Comparison of ENCODE assay signal across 9 mouse cellular contexts in genomic region chr6:99203231-99203630, GRCm38 (mm10).
A peak's percentile ranks its signal among the peaks of the same experiment; 100 is the strongest.
DNase-seq lines count a peak whose midpoint lies in the region; ATAC-seq and TF ChIP-seq lines count a peak whose summit lies in the region.
"Had no signal": no experiment of that assay in that cellular context is flagged by ENCODE, and none has a peak within 500 bp of the region (broad histone marks: within the 10 kb centered on the region; RNA-seq: fewer than 3 reads in every experiment).

No protein-coding gene starts in this region.

- no peaks in the 10 kb centered on the region for H3K27me3 ChIP-seq in lung, embryonic 14.5 days (ENCODE audit: insufficient read depth, low read length)
- H3K27me3 ChIP-seq in embryonic facial prominence, embryonic 12.5 days = no peaks in the 10 kb centered on the region
- H3K27me3 ChIP-seq in intestine, embryonic 16.5 days (replicated peaks; ENCODE audit: control insufficient read depth, insufficient read depth, low read length) = no peaks in the 10 kb centered on the region
- H3K27me3 ChIP-seq in neural tube, embryonic 15.5 days (replicated peaks) = peaks cover 12% of the 10 kb centered on the region; the same call in 1 of the 2 replicates
- H3K27me3 ChIP-seq: Patski had no signal

- ATAC-seq in lung, embryonic 14.5 days (ENCODE audit: insufficient read depth) = no peak
- no peak for ATAC-seq in embryonic facial prominence, embryonic 12.5 days (ENCODE audit: insufficient number of reproducible peaks, insufficient read depth, low FRiP score, low TSS enrichment)
- ATAC-seq in intestine, embryonic 16.5 days = no peak
- no peak for ATAC-seq in neural tube, embryonic 15.5 days (ENCODE audit: low FRiP score)
- ATAC-seq: Patski had no signal

- peak; percentile 37 for DNase-seq in lung, embryonic 14.5 days
- no peak for DNase-seq in lung, postnatal 14 days
- DNase-seq in left cerebral cortex, adult 9 months (ENCODE audit: low spot score in 2 of 2) = no peak
- no peak for DNase-seq in ovary, postnatal 36 days (ENCODE audit: low spot score)
- DNase-seq in thymus, postnatal 0 days (ENCODE audit: low spot score) = no peak

- H3K4me1 ChIP-seq in lung, embryonic 14.5 days (ENCODE audit: insufficient read depth) = peaks cover 44% of the 10 kb centered on the region
- H3K4me1 ChIP-seq in embryonic facial prominence, embryonic 12.5 days = peaks cover 53% of the 10 kb centered on the region
- H3K4me1 ChIP-seq in intestine, embryonic 16.5 days (ENCODE audit: control insufficient read depth, insufficient read depth, low read length) = peaks cover 68% of the 10 kb centered on the region
- H3K4me1 ChIP-seq in neural tube, embryonic 15.5 days = peaks cover 54% of the 10 kb centered on the region

- no peak overlapping the region for H3K9ac ChIP-seq in lung, embryonic 14.5 days
- no peak overlapping the region for H3K9ac ChIP-seq in embryonic facial prominence, embryonic 12.5 days
- H3K9ac ChIP-seq in intestine, embryonic 16.5 days (ENCODE audit: low read depth, low read length) = peak overlapping the region; percentile 6; the same call in 1 of the 2 replicates
- H3K9ac ChIP-seq in neural tube, embryonic 15.5 days (replicated peaks) = no peak overlapping the region

- H3K4me3 ChIP-seq in lung, embryonic 14.5 days (ENCODE audit: low read depth, low read length) = peak overlapping the region; percentile 1; the same call in 1 of the 2 replicates
- no peak overlapping the region for H3K4me3 ChIP-seq in embryonic facial prominence, embryonic 12.5 days
- H3K4me3 ChIP-seq in intestine, embryonic 16.5 days (ENCODE audit: low read length) = peak overlapping the region; percentile 25
- H3K4me3 ChIP-seq in neural tube, embryonic 15.5 days (replicated peaks) = no peak overlapping the region

- no peaks in the 10 kb centered on the region for H3K9me3 ChIP-seq in lung, embryonic 14.5 days (ENCODE audit: low read depth, low read length)
- H3K9me3 ChIP-seq in embryonic facial prominence, embryonic 12.5 days = no peaks in the 10 kb centered on the region
- H3K9me3 ChIP-seq in intestine, embryonic 16.5 days (ENCODE audit: control insufficient read depth, low read length) = no peaks in the 10 kb centered on the region
- H3K9me3 ChIP-seq in neural tube, embryonic 15.5 days (replicated peaks) = no peaks in the 10 kb centered on the region

- TF ChIP-seq CTCF in lung, embryonic 14.5 days (IDR thresholded peaks at IDR 0.05; ENCODE audit: low read depth) = no peak

- 22% methylated on average over 11 of the region's 11 CpGs for WGBS in lung, embryonic 14.5 days
- WGBS in embryonic facial prominence, embryonic 12.5 days = 20% methylated on average over 11 of the region's 11 CpGs
- 32% methylated on average over 11 of the region's 11 CpGs for WGBS in intestine, embryonic 16.5 days
- 23% methylated on average over 11 of the region's 11 CpGs for WGBS in neural tube, embryonic 15.5 days

- H3K4me2 ChIP-seq in lung, embryonic 14.5 days = peak overlapping the region; percentile 58
- H3K4me2 ChIP-seq in embryonic facial prominence, embryonic 12.5 days (replicated peaks) = peak overlapping the region; percentile 21
- H3K4me2 ChIP-seq in intestine, embryonic 16.5 days (ENCODE audit: low read depth, low read length) = peak overlapping the region; percentile 49
- H3K4me2 ChIP-seq in neural tube, embryonic 15.5 days = peak overlapping the region; percentile 17

- no peak overlapping the region for H3K27ac ChIP-seq in lung, embryonic 14.5 days (ENCODE audit: low read depth)
- H3K27ac ChIP-seq in embryonic facial prominence, embryonic 12.5 days = no peak overlapping the region
- peak overlapping the region; percentile 48 for H3K27ac ChIP-seq in intestine, embryonic 16.5 days (ENCODE audit: low read length)
- no peak overlapping the region for H3K27ac ChIP-seq in neural tube, embryonic 15.5 days (replicated peaks)

- no peaks in the 10 kb centered on the region for H3K36me3 ChIP-seq in lung, embryonic 14.5 days (ENCODE audit: insufficient read depth)
- no peaks in the 10 kb centered on the region for H3K36me3 ChIP-seq in embryonic facial prominence, embryonic 12.5 days
- H3K36me3 ChIP-seq in intestine, embryonic 16.5 days (ENCODE audit: control insufficient read depth, insufficient read depth, low read length) = no peaks in the 10 kb centered on the region
- no peaks in the 10 kb centered on the region for H3K36me3 ChIP-seq in neural tube, embryonic 15.5 days

Comparison
In these comparisons a context has a peak if more than half of its experiments do, and no peak if none do; other contexts are left out.
1. H3K4me3 ChIP-seq: peak in lung, embryonic 14.5 days (single experiment) and intestine, embryonic 16.5 days (single experiment); none in embryonic facial prominence, embryonic 12.5 days (single experiment) and neural tube, embryonic 15.5 days (single experiment).
2. Peak in every context shown above with its lines, with median percentiles within 50 percentile points of each other: H3K4me2 ChIP-seq.